Mouse (Mus musculus) spleen, adult 2 months (tissue): Measurements from ENCODE around the gene Ctse. TPM values are rescaled to one million over a fixed set of nuclear protein-coding genes. Genes with fewer than 3 reads are reported as not detected.

ENCODE experiments used
- DNase-seq, 2 experiments: peaks; one replicate each; pipeline versions ENCODE4 v3.0.0 to v3.0.0-alpha.2; 2012 to 2021; ENCODE audit warnings: low spot score in 2 of 2, low read depth in 1 of 2
- H3K27ac ChIP-seq: fragments of 200-500 bp; 2 replicates; pipeline ENCODE4 v1.5.1; 2012; ENCODE audit warnings: low read length, inconsistent platforms; ENCODE audit not compliant: insufficient read depth
- H3K27me3 ChIP-seq: fragments of 200-500 bp; 2 replicates; pipeline ENCODE4 v1.6.1; 2012; ENCODE audit warnings: mild to moderate bottlenecking, moderate library complexity, low read length, inconsistent platforms; ENCODE audit not compliant: control insufficient read depth, insufficient read depth
- H3K36me3 ChIP-seq: fragments of 200-500 bp; 2 replicates; pipeline ENCODE4 v1.6.1; 2012; ENCODE audit warnings: mild to moderate bottlenecking, low read length, inconsistent platforms; ENCODE audit not compliant: control insufficient read depth, insufficient read depth
- H3K4me1 ChIP-seq: fragments of 200-500 bp; 2 replicates; pipeline ENCODE4 v1.6.1; 2011; ENCODE audit warnings: inconsistent platforms; ENCODE audit not compliant: control insufficient read depth, insufficient read depth, insufficient read length
- H3K4me3 ChIP-seq: fragments of 200-500 bp; 2 replicates; pipeline ENCODE4 v1.5.1; 2011; ENCODE audit warnings: mild to moderate bottlenecking, inconsistent platforms; ENCODE audit not compliant: insufficient read depth, insufficient read length; ENCODE audit errors: extremely low read depth
- CTCF ChIP-seq: fragments of 200-500 bp; IDR thresholded peaks from 2 replicates; pipeline ENCODE4 v1.5.1; 2011; ENCODE audit warnings: mild to moderate bottlenecking, inconsistent platforms; ENCODE audit not compliant: insufficient read depth, insufficient read length, insufficient replicate concordance; ENCODE audit errors: extremely low read depth
- POLR2A ChIP-seq: fragments of 200-500 bp; IDR thresholded peaks from 2 replicates; pipeline ENCODE4 v1.6.1; 2011; ENCODE audit warnings: low read depth, low read length, inconsistent platforms
- WGBS: fragments of 180-500 bp; shearing (Covaris S2); methylation state at CpG from one replicate; pipeline ENCODE4 v1.1.7; 2018; 5-methylcytosine and 5-hydroxymethylcytosine counted together
- polyA plus RNA-seq: library from polyadenylated mRNA; depleted of rRNA; stranded (reverse); fragments of >200 nt; gene quantifications from 2 replicates; pipeline ENCODE4 v1.2.3, GENCODE M21; 2012

The Ctse gene
- polyA plus RNA-seq, 1 experiment, result 77.8 TPM

- no peak for DNase-seq
- 93% methylated on average over 6 of the region's 6 CpGs for WGBS
- Histone ChIP-seq H3K36me3 (no peaks in the 10 kb centered on the region), H3K27me3 (no peaks in the 10 kb centered on the region), H3K4me3 (no peak overlapping the region), H3K27ac (no peak overlapping the region), H3K4me1 (no peaks in the 10 kb centered on the region)
- TF ChIP-seq POLR2A, result no peak
- TF ChIP-seq CTCF, result no peak
Observed at GRCm38 (mm10) chr1:131614641-131615040, 23.5 kb upstream of the Ctse start.

DNA sequence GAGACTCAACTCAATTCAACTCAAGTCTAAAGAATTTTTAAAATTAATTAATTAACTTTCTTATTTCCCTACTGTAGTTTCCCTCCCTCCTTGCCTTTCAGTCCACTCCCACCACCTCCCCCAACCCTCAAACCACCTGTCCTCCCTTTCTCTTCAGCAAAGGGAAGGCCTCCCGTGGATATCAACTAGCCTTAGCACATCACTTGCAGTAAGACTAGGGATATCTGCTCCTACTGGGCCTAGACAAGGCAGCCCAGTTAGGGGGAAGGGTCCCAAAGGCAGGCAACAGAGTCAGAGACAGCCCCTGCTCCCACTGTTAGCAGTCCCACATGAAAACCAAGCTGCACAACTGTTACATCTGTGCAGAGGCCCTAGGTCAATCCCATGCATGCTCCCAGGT is 22.0 kb upstream of the Ctse start:
- TF ChIP-seq CTCF (no peak), POLR2A (no peak)
- H3K27me3 ChIP-seq, result no peaks in the 10 kb centered on the region
- no peaks in the 10 kb centered on the region for H3K4me1 ChIP-seq
- no peak overlapping the region for H3K27ac ChIP-seq
- H3K4me3 ChIP-seq, result no peak overlapping the region
- 88% methylated on average over 1 of the region's 1 CpGs for WGBS
- no peaks in the 10 kb centered on the region for H3K36me3 ChIP-seq
- no peak for DNase-seq

DNA sequence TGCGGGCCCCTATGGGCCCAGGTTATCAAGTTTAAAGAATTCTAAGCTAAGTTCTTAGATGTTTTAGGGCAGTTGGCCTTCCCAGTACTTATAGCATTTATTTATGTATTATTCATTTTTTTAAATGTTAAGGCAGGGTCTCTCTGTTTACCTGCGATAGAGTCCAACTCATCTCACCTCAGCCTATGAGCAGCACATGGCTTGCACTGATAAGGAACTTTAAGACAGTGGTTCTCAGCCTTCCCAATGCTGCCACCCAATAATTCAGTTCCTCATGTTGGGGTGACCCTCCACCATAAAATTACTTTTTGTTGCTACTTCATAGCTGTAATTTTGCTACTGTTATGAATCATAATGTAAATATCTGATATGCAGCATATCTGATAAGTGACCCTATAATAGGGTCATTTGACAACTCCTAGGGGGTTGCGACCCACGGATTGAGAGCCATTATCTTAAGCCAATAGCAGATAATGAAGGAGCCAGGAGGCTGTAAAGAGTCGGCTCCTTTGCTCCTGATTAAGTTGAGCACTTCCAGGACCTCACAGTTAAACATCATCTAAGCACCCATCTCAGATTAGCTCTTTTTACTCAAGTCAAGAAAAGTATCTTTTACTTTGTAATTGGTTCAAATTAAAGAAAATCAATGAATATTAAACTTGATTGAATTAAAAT is 21.4 kb upstream of the Ctse start:
- Histone ChIP-seq H3K4me1 (no peaks in the 10 kb centered on the region), H3K4me3 (no peak overlapping the region), H3K27ac (no peak overlapping the region), H3K36me3 (no peaks in the 10 kb centered on the region), H3K27me3 (no peaks in the 10 kb centered on the region)
- WGBS, result 77% methylated on average over 5 of the region's 5 CpGs
- no peak for DNase-seq
- TF ChIP-seq POLR2A (no peak), CTCF (no peak)

DNA sequence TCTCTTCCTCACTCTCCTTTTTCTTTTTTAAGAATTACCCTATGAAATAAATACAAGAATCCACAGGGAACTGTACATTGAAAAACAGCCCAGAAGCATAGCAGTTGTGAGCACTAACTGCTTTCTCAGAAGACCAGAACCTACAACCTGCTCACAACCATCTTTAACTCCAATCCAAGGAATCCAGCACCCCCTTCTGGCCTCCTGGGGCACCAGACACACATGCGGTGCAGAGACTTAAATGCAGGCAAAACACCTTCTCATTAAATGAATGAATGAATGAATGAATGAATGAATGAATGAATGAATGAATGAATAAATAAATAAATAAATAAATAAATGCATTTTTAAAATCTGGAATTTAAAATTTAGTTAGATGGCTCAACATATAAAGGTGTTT is 19.5 kb upstream of the Ctse start:
- TF ChIP-seq CTCF, result no peak
- TF ChIP-seq POLR2A, result no peak
- Histone ChIP-seq H3K36me3 (no peaks in the 10 kb centered on the region), H3K27me3 (no peaks in the 10 kb centered on the region), H3K4me3 (no peak overlapping the region), H3K4me1 (no peaks in the 10 kb centered on the region), H3K27ac (no peak overlapping the region)
- WGBS, result 79% methylated on average over 1 of the region's 1 CpGs
- DNase-seq, result no peak

DNA sequence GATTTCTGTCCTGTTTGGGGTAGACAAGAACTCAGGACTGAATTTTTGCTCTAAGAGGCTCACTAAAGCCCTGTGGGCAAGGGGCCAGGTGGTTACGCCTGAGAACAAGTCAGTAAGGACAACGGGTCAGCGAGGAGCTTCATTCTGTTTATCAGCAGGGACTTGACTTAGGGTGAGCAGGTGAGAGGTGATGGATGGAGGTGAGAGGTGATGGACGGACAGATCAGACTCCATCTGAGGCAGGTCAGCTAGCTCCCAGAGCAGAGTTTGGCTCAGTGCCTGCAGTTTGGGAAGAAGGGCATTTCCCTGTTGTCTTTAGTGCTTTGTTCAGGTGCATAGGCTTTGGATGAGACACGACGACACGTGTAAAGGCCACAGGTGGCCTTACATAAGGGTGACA is 18.8 kb upstream of the Ctse start:
- TF ChIP-seq POLR2A (no peak), CTCF (no peak)
- 90% methylated on average over 7 of the region's 7 CpGs for WGBS
- no peak for DNase-seq
- H3K4me1 ChIP-seq, result no peaks in the 10 kb centered on the region
- no peaks in the 10 kb centered on the region for H3K27me3 ChIP-seq
- H3K27ac ChIP-seq, result no peak overlapping the region
- no peak overlapping the region for H3K4me3 ChIP-seq
- no peaks in the 10 kb centered on the region for H3K36me3 ChIP-seq

DNA sequence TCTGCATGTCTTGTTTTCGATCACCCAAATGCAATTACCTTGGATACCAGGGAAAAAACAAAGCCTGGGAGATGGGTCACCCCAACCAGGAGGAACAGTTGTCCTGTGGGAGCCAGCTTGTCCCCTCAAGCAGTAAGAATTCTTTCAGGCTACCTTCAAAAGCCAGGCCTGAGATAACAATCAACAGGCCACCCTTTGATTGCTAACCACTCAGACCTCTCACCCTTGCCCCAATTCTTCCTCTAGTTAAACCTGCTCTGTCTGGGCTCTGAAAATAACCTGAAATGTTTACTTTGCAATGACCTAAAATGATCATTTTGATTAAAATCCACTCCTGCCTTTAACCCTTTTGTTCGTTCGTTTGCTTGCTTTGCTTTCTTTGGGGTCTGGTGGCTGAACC is 14.5 kb upstream of the Ctse start:
- no peak overlapping the region for H3K4me3 ChIP-seq
- H3K27me3 ChIP-seq, result no peaks in the 10 kb centered on the region
- H3K27ac ChIP-seq, result no peak overlapping the region
- no peak for DNase-seq
- TF ChIP-seq POLR2A (no peak), CTCF (no peak)
- no peaks in the 10 kb centered on the region for H3K4me1 ChIP-seq
- 94% methylated on average over 3 of the region's 3 CpGs for WGBS
- H3K36me3 ChIP-seq, result no peaks in the 10 kb centered on the region

- no peaks in the 10 kb centered on the region for H3K36me3 ChIP-seq
- no peak overlapping the region for H3K27ac ChIP-seq
- no peaks in the 10 kb centered on the region for H3K4me1 ChIP-seq
- WGBS, result 91% methylated on average over 3 of the region's 3 CpGs
- no peak for DNase-seq
- H3K4me3 ChIP-seq, result no peak overlapping the region
- TF ChIP-seq CTCF (no peak), POLR2A (no peak)
- no peaks in the 10 kb centered on the region for H3K27me3 ChIP-seq
Observed at GRCm38 (mm10) chr1:131624175-131624835, 13.8 kb upstream of the Ctse start.
